Mouse (Mus musculus) MEL (cell line): ENCODE results near the gene Eps15. TPM values are rescaled to one million over a fixed set of nuclear protein-coding genes. Genes with fewer than 3 reads are reported as not detected.

Experiments
- DNase-seq: peaks from one replicate; pipeline ENCODE4 v3.0.0; 2011; ENCODE audit warnings: low read depth, low spot score
- H3K27ac ChIP-seq: 2 replicates; pipeline ENCODE4 v1.5.1; 2012; ENCODE audit warnings: low read depth, mild to moderate bottlenecking, control low read depth, low read length, moderate library complexity; ENCODE audit not compliant: control insufficient read depth
- H3K27me3 ChIP-seq, 2 experiments: fragments of 150-350 bp in 1 of 2; sonication (generic) in 1 of 2; 2 replicates each; pipeline ENCODE4 v1.6.1; 2012; ENCODE audit warnings: low read length in 2 of 2, mild to moderate bottlenecking in 2 of 2, improper control_type of control experiment in 1 of 2, moderate library complexity in 1 of 2; ENCODE audit not compliant: insufficient read depth in 2 of 2, control insufficient read depth in 1 of 2
- H3K36me3 ChIP-seq, 2 experiments: 2 replicates each; pipeline ENCODE4 v1.6.1; 2012 to 2014; ENCODE audit warnings: low read length in 2 of 2, improper control_type of control experiment in 1 of 2, inconsistent platforms in 1 of 2, mild to moderate bottlenecking in 1 of 2; ENCODE audit not compliant: insufficient read depth in 2 of 2, control insufficient read depth in 1 of 2
- H3K4me1 ChIP-seq, 2 experiments: fragments of 150-350 bp in 1 of 2; sonication (generic) in 1 of 2; 2 replicates each; pipeline ENCODE4 v1.6.1; 2012; ENCODE audit warnings: low read length in 2 of 2, improper control_type of control experiment in 1 of 2, mild to moderate bottlenecking in 1 of 2; ENCODE audit not compliant: insufficient read depth in 2 of 2, control insufficient read depth in 1 of 2
- H3K4me3 ChIP-seq, 2 experiments: fragments of 150-350 bp in 1 of 2; sonication (generic) in 1 of 2; 2 replicates each; pipeline ENCODE4 v1.5.1; 2012; ENCODE audit warnings: low read depth in 2 of 2, low read length in 2 of 2, mild to moderate bottlenecking in 2 of 2, moderate library complexity in 2 of 2, control low read depth in 1 of 2, improper control_type of control experiment in 1 of 2; ENCODE audit not compliant: control insufficient read depth in 1 of 2, insufficient read depth in 1 of 2
- H3K79me2 ChIP-seq: 2 replicates; pipeline ENCODE4 v1.6.1; 2012; ENCODE audit warnings: mild to moderate bottlenecking, low read length, moderate library complexity; ENCODE audit not compliant: control insufficient read depth, poor library complexity, insufficient read depth
- H3K9ac ChIP-seq: 2 replicates; pipeline ENCODE4 v1.6.1; 2012; ENCODE audit warnings: low read depth, mild to moderate bottlenecking, control low read depth, low read length, moderate library complexity; ENCODE audit not compliant: control insufficient read depth, poor library complexity, severe bottlenecking
- H3K9me3 ChIP-seq: fragments of 150-350 bp; sonication (generic); replicated peaks from 2 replicates; pipeline ENCODE4 v1.6.1; 2012; ENCODE audit warnings: mild to moderate bottlenecking, low read length, improper control_type of control experiment, moderate library complexity; ENCODE audit not compliant: insufficient read depth
- BHLHE40 ChIP-seq: IDR thresholded peaks from 2 replicates; pipeline ENCODE4 v1.6.1; 2012; ENCODE audit warnings: low read depth, mild to moderate bottlenecking, inconsistent platforms, low read length, improper control_type of control experiment, borderline replicate concordance
- CHD1 ChIP-seq: IDR thresholded peaks from 2 replicates; pipeline ENCODE4 v1.6.1; 2012; ENCODE audit warnings: low read depth, mild to moderate bottlenecking, inconsistent platforms, low read length, improper control_type of control experiment
- CHD2 ChIP-seq: IDR thresholded peaks from 2 replicates; pipeline ENCODE4 v1.6.1; 2011; ENCODE audit warnings: low read length, improper control_type of control experiment
- CTCF ChIP-seq, 3 experiments: IDR thresholded peaks in 2 of 3; conservative IDR thresholded peaks in 1 of 3; 2 replicates each; pipeline ENCODE4 v1.5.1; 2011 to 2012; ENCODE audit warnings: low read length in 3 of 3, low read depth in 2 of 3, mild to moderate bottlenecking in 2 of 3, improper control_type of control experiment in 1 of 3, inconsistent platforms in 1 of 3, mixed read lengths in 1 of 3, moderate library complexity in 1 of 3; ENCODE audit not compliant: control insufficient read depth in 1 of 3, insufficient read depth in 1 of 3, poor library complexity in 1 of 3, severe bottlenecking in 1 of 3
- E2F4 ChIP-seq: IDR thresholded peaks from 2 replicates; pipeline ENCODE4 v1.6.1; 2011; ENCODE audit warnings: low read depth, low read length, improper control_type of control experiment, borderline replicate concordance
- ELF1 ChIP-seq: IDR thresholded peaks from 2 replicates; pipeline ENCODE4 v1.6.1; 2014; ENCODE audit warnings: low read depth, mild to moderate bottlenecking, inconsistent platforms, low read length, improper control_type of control experiment, moderate library complexity
- EP300 ChIP-seq, 2 experiments: IDR thresholded peaks; 2 replicates each; pipeline ENCODE4 v1.6.1; 2011; ENCODE audit warnings: improper control_type of control experiment in 2 of 2, low read length in 2 of 2, low read depth in 1 of 2, mild to moderate bottlenecking in 1 of 2
- ETS1 ChIP-seq: IDR thresholded peaks from 2 replicates; pipeline ENCODE4 v1.6.1; 2012; ENCODE audit warnings: low read depth, mild to moderate bottlenecking, inconsistent platforms, low read length, improper control_type of control experiment, moderate library complexity
- GABPA ChIP-seq: IDR thresholded peaks from 2 replicates; pipeline ENCODE4 v1.6.1; 2012; ENCODE audit warnings: low read depth, mild to moderate bottlenecking, inconsistent platforms, low read length, improper control_type of control experiment, moderate library complexity
- GATA1 ChIP-seq: IDR thresholded peaks from 2 replicates; pipeline ENCODE4 v1.6.1; 2011; ENCODE audit warnings: low read depth, low read length, improper control_type of control experiment
- HCFC1 ChIP-seq: IDR thresholded peaks from 2 replicates; pipeline ENCODE4 v1.6.1; 2012; ENCODE audit warnings: low read depth, mild to moderate bottlenecking, inconsistent platforms, low read length, improper control_type of control experiment, moderate library complexity
- JUND ChIP-seq: IDR thresholded peaks from 2 replicates; pipeline ENCODE4 v1.6.1; 2011; ENCODE audit warnings: low read depth, mild to moderate bottlenecking, improper control_type of control experiment, low read length
- KAT2A ChIP-seq: conservative IDR thresholded peaks from 2 replicates; pipeline ENCODE4 v1.6.1; 2012; ENCODE audit warnings: low read depth, low read length, improper control_type of control experiment, inconsistent platforms
- MAFK ChIP-seq: IDR thresholded peaks from 2 replicates; pipeline ENCODE4 v1.6.1; 2011; ENCODE audit warnings: low read depth, mild to moderate bottlenecking, low read length, improper control_type of control experiment, borderline replicate concordance
- MAX ChIP-seq: IDR thresholded peaks from 2 replicates; pipeline ENCODE4 v1.6.1; 2011; ENCODE audit warnings: low read length, improper control_type of control experiment
- MAZ ChIP-seq: IDR thresholded peaks from 2 replicates; pipeline ENCODE4 v1.6.1; 2012; ENCODE audit warnings: low read depth, mild to moderate bottlenecking, inconsistent platforms, low read length, improper control_type of control experiment
- MXI1 ChIP-seq: IDR thresholded peaks from 2 replicates; pipeline ENCODE4 v1.6.1; 2011; ENCODE audit warnings: mild to moderate bottlenecking, low read depth, low read length, improper control_type of control experiment
- MYB ChIP-seq: IDR thresholded peaks from 2 replicates; pipeline ENCODE4 v1.6.1; 2011; ENCODE audit warnings: mild to moderate bottlenecking, low read depth, low read length, improper control_type of control experiment
- MYC ChIP-seq: IDR thresholded peaks from 2 replicates; pipeline ENCODE4 v1.6.1; 2011; ENCODE audit warnings: low read depth, mild to moderate bottlenecking, low read length, improper control_type of control experiment, moderate library complexity
- NRF1 ChIP-seq: IDR thresholded peaks from 2 replicates; pipeline ENCODE4 v1.6.1; 2014; ENCODE audit warnings: low read depth, mild to moderate bottlenecking, inconsistent platforms, low read length, improper control_type of control experiment, moderate library complexity; ENCODE audit not compliant: poor library complexity, insufficient read depth, severe bottlenecking
- POLR2A ChIP-seq, 2 experiments: IDR thresholded peaks; 2 replicates each; pipeline ENCODE4 v1.6.1; 2011 to 2012; ENCODE audit warnings: low read length in 2 of 2, mild to moderate bottlenecking in 2 of 2, control low read depth in 1 of 2, improper control_type of control experiment in 1 of 2, low read depth in 1 of 2, moderate library complexity in 1 of 2; ENCODE audit not compliant: control insufficient read depth in 1 of 2, insufficient read depth in 1 of 2, poor library complexity in 1 of 2
- POLR2AphosphoS2 ChIP-seq: IDR thresholded peaks from 2 replicates; pipeline ENCODE4 v1.6.1; 2011; ENCODE audit warnings: low read length, improper control_type of control experiment
- POLR2AphosphoS5 ChIP-seq: IDR thresholded peaks from 2 replicates; pipeline ENCODE4 v1.6.1; 2012; ENCODE audit warnings: low read depth, borderline replicate concordance, mild to moderate bottlenecking, inconsistent platforms, low read length, moderate library complexity, mixed read lengths
- RAD21 ChIP-seq: IDR thresholded peaks from 2 replicates; pipeline ENCODE4 v1.6.1; 2011; ENCODE audit warnings: mild to moderate bottlenecking, low read depth, low read length, improper control_type of control experiment
- RCOR1 ChIP-seq: IDR thresholded peaks from 2 replicates; pipeline ENCODE4 v1.6.1; 2012; ENCODE audit warnings: low read depth, mild to moderate bottlenecking, inconsistent platforms, low read length, improper control_type of control experiment
- SIN3A ChIP-seq: IDR thresholded peaks from 2 replicates; pipeline ENCODE4 v1.6.1; 2012; ENCODE audit warnings: low read length, improper control_type of control experiment, inconsistent platforms
- SMC3 ChIP-seq: IDR thresholded peaks from 2 replicates; pipeline ENCODE4 v1.6.1; 2011; ENCODE audit warnings: low read depth, low read length, improper control_type of control experiment
- TAL1 ChIP-seq: IDR thresholded peaks from 2 replicates; pipeline ENCODE4 v1.6.1; 2012; ENCODE audit warnings: mild to moderate bottlenecking, inconsistent platforms, low read length, moderate library complexity, mixed read lengths
- TBP ChIP-seq: IDR thresholded peaks from 2 replicates; pipeline ENCODE4 v1.8.0; 2011; ENCODE audit warnings: low read depth, low read length, improper control_type of control experiment
- TCF12 ChIP-seq: IDR thresholded peaks from 2 replicates; pipeline ENCODE4 v1.6.1; 2014; ENCODE audit warnings: low read depth, mild to moderate bottlenecking, inconsistent platforms, low read length, improper control_type of control experiment, moderate library complexity
- UBTF ChIP-seq: IDR thresholded peaks from 2 replicates; pipeline ENCODE4 v1.6.1; 2012; ENCODE audit warnings: low read depth, mild to moderate bottlenecking, inconsistent platforms, low read length, improper control_type of control experiment, moderate library complexity, borderline replicate concordance; ENCODE audit not compliant: insufficient read depth
- USF1 ChIP-seq: IDR thresholded peaks from 2 replicates; pipeline ENCODE4 v1.6.1; 2014; ENCODE audit warnings: low read depth, mild to moderate bottlenecking, inconsistent platforms, low read length, improper control_type of control experiment, moderate library complexity
- USF2 ChIP-seq, 2 experiments: IDR thresholded peaks; 2 replicates each; pipeline ENCODE4 v1.6.1; 2011 to 2012; ENCODE audit warnings: improper control_type of control experiment in 2 of 2, low read length in 2 of 2, borderline replicate concordance in 1 of 2, inconsistent platforms in 1 of 2, low read depth in 1 of 2, mild to moderate bottlenecking in 1 of 2; ENCODE audit not compliant: insufficient read depth in 1 of 2
- ZC3H11A ChIP-seq: IDR thresholded peaks from 2 replicates; pipeline ENCODE4 v1.6.1; 2012; ENCODE audit warnings: low read depth, mild to moderate bottlenecking, inconsistent platforms, low read length, improper control_type of control experiment
- ZKSCAN1 ChIP-seq: IDR thresholded peaks from 2 replicates; pipeline ENCODE4 v1.6.1; 2012; ENCODE audit warnings: low read depth, mild to moderate bottlenecking, inconsistent platforms, low read length, improper control_type of control experiment, moderate library complexity
- ZMIZ1 ChIP-seq: IDR thresholded peaks from 2 replicates; pipeline ENCODE4 v1.6.1; 2012; ENCODE audit warnings: low read depth, mild to moderate bottlenecking, inconsistent platforms, low read length, improper control_type of control experiment, moderate library complexity
- ZNF384 ChIP-seq: IDR thresholded peaks from 2 replicates; pipeline ENCODE4 v1.6.1; 2012; ENCODE audit warnings: low read depth, mild to moderate bottlenecking, inconsistent platforms, low read length, improper control_type of control experiment
- polyA plus RNA-seq, 2 experiments: library from polyadenylated mRNA; stranded (reverse) in 1 of 2; unstranded in 1 of 2; fragments of >175 nt in 1 of 2; fragments of >200 nt in 1 of 2; gene quantifications; 2 replicates each; pipeline versions ENCODE4 v1.2.1 to v1.2.4; 2012; ENCODE audit warnings: low replicate concordance in 2 of 2, low read depth in 1 of 2; ENCODE audit not compliant: insufficient read length in 2 of 2, insufficient read depth in 1 of 2, missing spikeins in 1 of 2
- total RNA-seq: library from RNA; depleted of rRNA; stranded (reverse); fragments of 300-350 nt; gene quantifications from 2 replicates; pipeline ENCODE4 v1.2.3, GENCODE M21; 2012

Gene Eps15
- total and polyA plus RNA-seq, 3 experiments = 19.7 to 107 (median 53.3) TPM

- H3K27me3 ChIP-seq = no peaks in the 10 kb centered on the region
- H3K4me1 ChIP-seq = peaks cover 0 to 9% of the 10 kb centered on the region in 2 experiments; a peak in 2 of 4 replicates
- H3K4me3 ChIP-seq = peak overlapping the region in 1 of 2 experiments; percentile 6; a peak in 2 of 4 replicates
- no peaks in the 10 kb centered on the region for H3K9me3 ChIP-seq
- DNase-seq = peak; percentile 93
- no peaks in the 10 kb centered on the region for H3K79me2 ChIP-seq
- no peaks in the 10 kb centered on the region for H3K36me3 ChIP-seq
- H3K27ac ChIP-seq = no peak overlapping the region
- H3K9ac ChIP-seq = 0 out of 2 replicates have a peak overlapping the region, but pooled peaks have one; percentile 0
- TF ChIP-seq POLR2A (IDR thresholded peaks at IDR 0.05; ENCODE audit: control insufficient read depth in 1 of 2, insufficient read depth in 1 of 2, low read depth in 1 of 2, low read length in 2 of 2, poor library complexity in 1 of 2) (no peak), USF2 (IDR thresholded peaks at IDR 0.05; ENCODE audit: borderline replicate concordance in 1 of 2, insufficient read depth in 1 of 2, low read depth in 1 of 2, low read length in 2 of 2) (no peak), MXI1 (peak; percentile 47; the same call in 1 of the 2 replicates), RCOR1 (no peak), TAL1 (peak; percentile 35), JUND (no peak), TBP (0 out of 2 replicates have a peak, but pooled peaks have one; percentile 30), MYC (0 out of 2 replicates have a peak, but pooled peaks have one; percentile 43), TCF12 (0 out of 2 replicates have a peak, but pooled peaks have one; percentile 61), POLR2AphosphoS2 (no peak), NRF1 (peak; percentile 29; the same call in 1 of the 2 replicates), POLR2AphosphoS5 (no peak), ETS1 (peak; percentile 51), MAFK (no peak), ZC3H11A (peak; percentile 53), RAD21 (peak; percentile 78), CTCF (IDR thresholded peaks at IDR 0.05 in 2 of 3, conservative IDR thresholded peaks at IDR 0.05 in 1 of 3; ENCODE audit: control insufficient read depth in 1 of 3, insufficient read depth in 1 of 3, low read depth in 2 of 3, low read length in 3 of 3, poor library complexity in 1 of 3, severe bottlenecking in 1 of 3) (peak; percentile 67 to 84 (median 75)), ZKSCAN1 (no peak), SIN3A (peak; percentile 66; the same call in 1 of the 2 replicates), HCFC1 (peak; percentile 46; the same call in 1 of the 2 replicates), GABPA (no peak), ELF1 (no peak), MAX (peak; percentile 64; the same call in 1 of the 2 replicates), CHD1 (no peak), ZMIZ1 (no peak), E2F4 (no peak), MYB (no peak; the same call in 1 of the 2 replicates), ZNF384 (no peak), EP300 (IDR thresholded peaks at IDR 0.05; ENCODE audit: low read depth in 1 of 2, low read length in 2 of 2) (peak; percentile 8 to 55; a peak in 2 of 4 replicates), GATA1 (no peak), KAT2A (no peak), UBTF (no peak), CHD2 (no peak), BHLHE40 (peak; percentile 21; the same call in 1 of the 2 replicates), USF1 (no peak), MAZ (peak; percentile 65; the same call in 1 of the 2 replicates), SMC3 (peak; percentile 83)
Observed at GRCm38 (mm10) chr4:109430854-109431253, 150.8 kb downstream of the Eps15 start.
